Mouse (Mus musculus) liver, postnatal 0 days (tissue): Measurements from ENCODE around the gene Ppfibp1. TPM values are rescaled to one million over a fixed set of nuclear protein-coding genes. Genes with fewer than 3 reads are reported as not detected.

Experiments
- ATAC-seq: fragments of 200-750 bp; cut with Nextera tagmentation; 2 replicates; pipeline ENCODE4 v1.8.0; 2017; ENCODE audit warnings: mild to moderate bottlenecking, moderate library complexity
- DNase-seq: peaks from one replicate; pipeline ENCODE4 v3.0.0-alpha.2; 2016
- H3K27ac ChIP-seq: fragments of 300-500 bp; sonication (generic); 2 replicates; pipeline ENCODE4 v1.5.1; 2014; ENCODE audit warnings: antibody characterized with exemption, moderate library complexity, mild to moderate bottlenecking, low read depth
- H3K27me3 ChIP-seq: fragments of 300-500 bp; sonication (generic); 2 replicates; pipeline ENCODE4 v1.6.1; 2014; ENCODE audit warnings: low read length, control low read depth, mixed read lengths; ENCODE audit not compliant: insufficient read depth
- H3K36me3 ChIP-seq: fragments of 300-500 bp; sonication (generic); replicated peaks from 2 replicates; pipeline ENCODE4 v1.6.1; 2014; ENCODE audit warnings: mild to moderate bottlenecking, control low read depth, low read length, moderate library complexity, mixed read lengths; ENCODE audit not compliant: insufficient read depth
- H3K4me1 ChIP-seq: fragments of 300-500 bp; sonication (generic); 2 replicates; pipeline ENCODE4 v1.6.1; 2014; ENCODE audit warnings: antibody characterized with exemption, mild to moderate bottlenecking, control low read depth; ENCODE audit not compliant: insufficient read depth
- H3K4me2 ChIP-seq: fragments of 300-500 bp; sonication (generic); 2 replicates; pipeline ENCODE4 v1.6.1; 2014; ENCODE audit warnings: low read depth, mild to moderate bottlenecking, low read length, moderate library complexity, mixed read lengths
- H3K4me3 ChIP-seq: fragments of 300-500 bp; sonication (generic); 2 replicates; pipeline ENCODE4 v1.5.1; 2014; ENCODE audit warnings: low read depth, low read length
- H3K9ac ChIP-seq: fragments of 300-500 bp; sonication (generic); replicated peaks from 2 replicates; pipeline ENCODE4 v1.6.1; 2014; ENCODE audit warnings: mild to moderate bottlenecking, moderate library complexity
- H3K9me3 ChIP-seq: fragments of 300-500 bp; sonication (generic); 2 replicates; pipeline ENCODE4 v1.6.1; 2016; ENCODE audit warnings: mild to moderate bottlenecking, control low read depth, low read length, mixed read lengths
- CTCF ChIP-seq: sonication (generic); IDR thresholded peaks from 2 replicates; pipeline ENCODE4 v1.5.1; 2016; ENCODE audit warnings: antibody characterized with exemption, low read depth
- EP300 ChIP-seq: IDR thresholded peaks from 2 replicates; pipeline ENCODE4 v1.6.1; 2016; ENCODE audit warnings: antibody characterized with exemption, low read depth, mild to moderate bottlenecking
- WGBS: fragments of 180-500 bp; shearing (Covaris S2); extraction: QIAGEN DNeasy Blood & Tissue Kit; methylation state at CpG from one replicate; pipeline ENCODE4 v1.1.7; 2014; ENCODE audit not compliant: insufficient replicate concordance; 5-methylcytosine and 5-hydroxymethylcytosine counted together
- polyA plus RNA-seq: library from polyadenylated mRNA; unstranded; fragments of >200 nt; fragmentation: Nextera tagmentation; extraction: Ambion mirVana; gene quantifications from 2 replicates; pipeline ENCODE4 v1.2.1, GENCODE M21; 2015

Gene Ppfibp1
- polyA plus RNA-seq, 1 experiment from 2014 or later = 11.3 TPM

- H3K4me3 ChIP-seq = no peak overlapping the region
- no peak for DNase-seq
- 85% methylated on average over 4 of the region's 4 CpGs for WGBS
Measured at GRCm38 (mm10) chr6:146901929-146902328, 13.6 kb downstream of the Ppfibp1 start.

GRCm38 (mm10) chr6:146903632-146904031 lies 15.3 kb downstream of the Ppfibp1 start:
- Histone ChIP-seq H3K27ac (peak overlapping the region; percentile 85), H3K27me3 (no peaks in the 10 kb centered on the region), H3K9me3 (no peaks in the 10 kb centered on the region), H3K36me3 (no peaks in the 10 kb centered on the region), H3K4me3 (no peak overlapping the region), H3K4me2 (no peak overlapping the region), H3K4me1 (peaks cover 15% of the 10 kb centered on the region), H3K9ac (no peak overlapping the region)
- DNase-seq = no peak
- WGBS = 52% methylated on average over 2 of the region's 2 CpGs
- TF ChIP-seq EP300 = no peak
- peak; percentile 31; the same call in 1 of the 2 replicates for ATAC-seq

More at GRCm38 (mm10) chr6:146901929-146902328, 13.6 kb downstream of the Ppfibp1 start:
- ATAC-seq = no peak
- H3K9ac ChIP-seq = no peak overlapping the region
- peaks cover 12% of the 10 kb centered on the region for H3K4me1 ChIP-seq
- no peaks in the 10 kb centered on the region for H3K27me3 ChIP-seq
- no peaks in the 10 kb centered on the region for H3K36me3 ChIP-seq
- no peak for TF ChIP-seq EP300
- 0 out of 2 replicates have a peak, but pooled peaks have one; percentile 13 for TF ChIP-seq CTCF
- H3K27ac ChIP-seq = no peak overlapping the region
- H3K9me3 ChIP-seq = no peaks in the 10 kb centered on the region
- H3K4me2 ChIP-seq = no peak overlapping the region

DNA sequence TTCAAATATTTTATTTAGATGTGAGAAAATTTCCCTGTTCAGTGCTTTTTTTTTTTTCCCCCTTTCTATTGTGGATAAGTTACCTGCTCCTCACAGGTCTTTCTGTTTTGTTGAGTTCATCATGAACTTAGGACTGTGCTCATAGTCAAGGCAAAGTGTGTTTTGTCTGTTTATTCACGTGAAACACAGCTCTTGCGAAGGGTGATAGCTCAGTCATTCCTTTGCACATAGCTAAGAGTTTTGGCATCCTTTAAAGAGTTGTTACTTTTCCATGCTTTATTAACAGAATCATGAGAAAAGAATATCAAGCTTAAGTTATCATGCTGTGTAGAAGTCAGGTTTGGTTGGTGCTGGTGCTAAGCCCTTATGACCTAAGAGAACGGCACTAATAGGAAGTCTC lies 16.4 kb downstream of the Ppfibp1 start:
- peak overlapping the region; percentile 41; the same call in 1 of the 2 replicates for H3K27ac ChIP-seq
- peak; percentile 49; the same call in 1 of the 2 replicates for ATAC-seq
- no peaks in the 10 kb centered on the region for H3K9me3 ChIP-seq
- H3K27me3 ChIP-seq = no peaks in the 10 kb centered on the region
- no peak for DNase-seq
- no peak for TF ChIP-seq CTCF
- no peak for TF ChIP-seq EP300
- no peak overlapping the region for H3K4me3 ChIP-seq
- 53% methylated on average over 3 of the region's 3 CpGs for WGBS
- H3K36me3 ChIP-seq = no peaks in the 10 kb centered on the region
- H3K4me2 ChIP-seq = no peak overlapping the region
- H3K4me1 ChIP-seq = peaks cover 24% of the 10 kb centered on the region
- H3K9ac ChIP-seq = no peak overlapping the region

DNA sequence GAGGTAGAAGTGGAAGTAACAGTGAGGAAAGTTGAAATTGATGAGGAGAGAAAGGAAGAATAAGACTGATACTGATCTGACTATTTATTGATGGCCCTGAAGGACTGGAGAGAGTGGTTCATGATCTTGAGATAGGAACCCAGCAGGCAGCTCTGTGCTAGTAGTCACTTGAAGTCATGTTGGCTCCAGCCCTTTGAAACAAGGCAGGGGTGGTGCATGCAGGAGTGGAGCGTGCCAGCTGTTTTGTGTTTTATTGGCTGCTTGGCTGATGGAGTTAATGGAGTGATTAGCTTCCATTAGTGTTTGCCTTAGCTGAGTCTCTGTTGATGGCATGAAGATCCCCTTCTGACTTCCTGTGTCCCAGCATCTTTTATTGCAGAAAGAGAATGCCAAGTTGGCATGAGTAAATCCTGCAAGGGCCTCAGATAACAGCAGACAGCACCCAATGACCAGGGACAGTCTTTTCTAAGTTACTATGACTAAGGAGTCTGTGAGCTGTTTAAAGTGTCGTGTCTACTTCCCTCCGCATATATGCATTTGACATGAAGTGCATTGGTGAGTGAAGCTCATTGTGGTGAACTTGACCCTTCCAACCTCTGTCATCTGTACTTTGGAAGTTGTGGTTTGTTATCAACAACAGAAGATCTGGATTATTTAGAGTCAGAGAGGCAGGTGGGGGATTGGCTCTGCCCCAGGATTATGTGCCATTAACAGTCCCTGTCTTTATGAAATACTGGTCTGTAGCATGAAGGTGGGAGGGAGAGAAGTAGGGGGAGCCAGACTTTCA lies 17.9 kb downstream of the Ppfibp1 start:
- Histone ChIP-seq H3K4me2 (no peak overlapping the region), H3K27ac (peak overlapping the region; percentile 69), H3K4me3 (no peak overlapping the region), H3K9me3 (no peaks in the 10 kb centered on the region), H3K4me1 (peaks cover 29% of the 10 kb centered on the region), H3K27me3 (no peaks in the 10 kb centered on the region), H3K9ac (no peak overlapping the region), H3K36me3 (no peaks in the 10 kb centered on the region)
- DNase-seq = no peak
- TF ChIP-seq EP300 (no peak), CTCF (no peak)
- ATAC-seq = no peak
- 71% methylated on average over 3 of the region's 3 CpGs for WGBS

- no peak for DNase-seq
- H3K27ac ChIP-seq = peak overlapping the region; percentile 69
- TF ChIP-seq EP300 (no peak), CTCF (no peak)
- H3K27me3 ChIP-seq = no peaks in the 10 kb centered on the region
- no peak overlapping the region for H3K4me3 ChIP-seq
- 58% methylated on average over 5 of the region's 5 CpGs for WGBS
- H3K9me3 ChIP-seq = no peaks in the 10 kb centered on the region
- no peak overlapping the region for H3K4me2 ChIP-seq
- ATAC-seq = peak; percentile 51
- H3K36me3 ChIP-seq = no peaks in the 10 kb centered on the region
- H3K4me1 ChIP-seq = peaks cover 29% of the 10 kb centered on the region
- no peak overlapping the region for H3K9ac ChIP-seq
Measured at GRCm38 (mm10) chr6:146907061-146907794, 18.9 kb downstream of the Ppfibp1 start.

DNA sequence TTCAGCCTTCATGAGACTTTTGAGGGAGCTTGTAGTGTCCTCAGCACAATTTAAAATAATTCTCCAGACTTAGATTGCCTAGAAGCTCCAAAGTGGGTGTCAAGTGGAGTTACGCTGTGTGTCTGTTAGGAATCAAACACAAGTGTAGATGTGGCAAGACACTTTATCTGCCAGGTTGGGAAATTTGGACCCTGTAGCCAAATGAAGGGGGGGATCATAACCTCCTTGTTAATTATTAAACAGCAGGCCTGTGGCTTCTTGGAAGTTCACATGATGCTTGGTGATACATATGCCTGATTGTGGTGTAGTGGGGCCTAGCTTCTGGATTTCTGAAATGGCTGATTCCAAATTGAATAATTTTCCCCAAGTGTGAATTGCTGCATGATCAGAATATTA lies 19.5 kb downstream of the Ppfibp1 start:
- ATAC-seq (peak; percentile 85), DNase-seq (peak; percentile 47)
- Histone ChIP-seq H3K27ac (peak overlapping the region; percentile 69), H3K4me1 (peaks cover 33% of the 10 kb centered on the region), H3K4me3 (no peak overlapping the region), H3K27me3 (no peaks in the 10 kb centered on the region), H3K9ac (no peak overlapping the region), H3K9me3 (no peaks in the 10 kb centered on the region), H3K36me3 (no peaks in the 10 kb centered on the region), H3K4me2 (no peak overlapping the region)
- TF ChIP-seq CTCF = no peak
- TF ChIP-seq EP300 = peak; percentile 43; the same call in 1 of the 2 replicates
- WGBS = 69% methylated on average over 1 of the region's 1 CpGs
